Mouse (Mus musculus) lung, adult 2 months (tissue): ENCODE data around the gene Banp.

ENCODE experiments used
- CTCF ChIP-seq: fragments of 200-500 bp; IDR thresholded peaks from 2 replicates; pipeline ENCODE4 v1.5.1; 2011; ENCODE audit warnings: mild to moderate bottlenecking, low read length, control low read depth; ENCODE audit not compliant: insufficient read depth
- POLR2A ChIP-seq: fragments of 200-500 bp; IDR thresholded peaks from 2 replicates; pipeline ENCODE4 v1.6.1; 2011; ENCODE audit warnings: low read depth, mild to moderate bottlenecking, control low read depth, low read length, borderline replicate concordance; ENCODE audit errors: extremely low read depth

DNA sequence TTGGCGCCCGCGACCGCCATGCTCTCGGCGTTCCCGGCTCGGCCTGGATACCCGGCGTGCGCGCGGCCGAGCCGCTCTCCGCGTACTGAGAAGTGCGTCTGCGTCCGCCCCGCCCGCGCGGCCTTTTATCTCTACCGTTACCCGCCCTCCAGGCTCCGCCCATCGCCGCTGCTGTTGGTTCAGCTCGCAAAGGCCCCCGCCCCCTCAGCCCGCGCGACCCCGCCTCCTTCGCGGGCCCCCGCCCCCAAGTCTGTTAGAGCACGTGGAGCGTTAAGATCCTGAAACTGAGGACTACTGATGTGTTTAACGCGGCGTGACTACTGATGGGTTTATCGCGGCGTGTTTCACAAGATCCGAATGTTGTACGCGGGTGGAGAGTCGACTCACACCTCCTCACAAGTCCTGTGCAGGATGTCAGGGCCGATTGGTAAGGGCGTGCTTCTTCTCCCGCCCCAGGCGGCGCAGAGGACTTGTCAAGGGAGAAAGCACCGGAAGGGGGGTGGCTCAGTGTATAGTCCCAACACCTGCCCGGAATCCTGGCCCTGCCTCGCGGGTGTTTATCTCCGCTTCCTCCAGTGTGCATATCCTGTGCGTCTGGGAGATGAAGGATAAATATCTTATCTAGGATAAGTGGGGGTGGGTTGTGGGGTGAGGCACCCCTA is 41.8 kb upstream of the Banp start, which contains the start of gene Slc7a5:
- TF ChIP-seq POLR2A (peak; percentile 87; the same call in 1 of the 2 replicates), CTCF (no peak)
